ENCODE assay signal across 18 mouse cellular contexts in genomic region chr1:171284491-171284890, GRCm38 (mm10). TPM values are rescaled to one million over a fixed set of nuclear protein-coding genes. Genes with fewer than 3 reads are reported as not detected.
A peak's percentile ranks its signal among the peaks of the same experiment; 100 is the strongest.
DNase-seq lines count a peak whose midpoint lies in the region; ATAC-seq and TF ChIP-seq lines count a peak whose summit lies in the region.
"Had no signal": no experiment of that assay in that cellular context is flagged by ENCODE, and none has a peak within 500 bp of the region (broad histone marks: within the 10 kb centered on the region; RNA-seq: fewer than 3 reads in every experiment).

No protein-coding gene starts in this region.

- ATAC-seq in kidney, embryonic 14.5 days (ENCODE audit: low FRiP score, low TSS enrichment) = no peak
- ATAC-seq in neural tube, embryonic 13.5 days (ENCODE audit: low read depth) = no peak
- ATAC-seq in stomach, embryonic 16.5 days (ENCODE audit: insufficient read depth, low FRiP score) = no peak
- ATAC-seq: intestine, postnatal 0 days had no signal

- no peaks in the 10 kb centered on the region for H3K27me3 ChIP-seq in kidney, embryonic 14.5 days (ENCODE audit: control insufficient read depth, insufficient read depth, low read length)
- H3K27me3 ChIP-seq in neural tube, embryonic 13.5 days = no peaks in the 10 kb centered on the region
- H3K27me3 ChIP-seq in stomach, embryonic 16.5 days (ENCODE audit: control insufficient read depth, insufficient read depth, low read length) = no peaks in the 10 kb centered on the region
- H3K27me3 ChIP-seq: embryonic facial prominence, embryonic 12.5 days; heart, embryonic 15.5 days; hindbrain, embryonic 12.5 days; liver, embryonic 15.5 days; midbrain, embryonic 12.5 days had no signal

- peaks cover 56% of the 10 kb centered on the region for H3K36me3 ChIP-seq in kidney, embryonic 14.5 days (ENCODE audit: control insufficient read depth, insufficient read depth, low read length)
- H3K36me3 ChIP-seq in neural tube, embryonic 13.5 days = peaks cover 58% of the 10 kb centered on the region
- H3K36me3 ChIP-seq in stomach, embryonic 16.5 days (ENCODE audit: control insufficient read depth, insufficient read depth, low read length) = peaks cover 18% of the 10 kb centered on the region; the same call in 1 of the 2 replicates

- no peak overlapping the region for H3K4me2 ChIP-seq in kidney, embryonic 14.5 days (replicated peaks; ENCODE audit: low read depth, low read length)
- H3K4me2 ChIP-seq in neural tube, embryonic 13.5 days = no peak overlapping the region
- H3K4me2 ChIP-seq in stomach, embryonic 16.5 days (ENCODE audit: low read depth, low read length) = no peak overlapping the region
- H3K4me2 ChIP-seq: embryonic facial prominence, embryonic 12.5 days; heart, embryonic 15.5 days; hindbrain, embryonic 12.5 days; midbrain, embryonic 12.5 days had no signal

- peak overlapping the region; percentile 51; the same call in 1 of the 2 replicates for H3K4me3 ChIP-seq in gastrocnemius, adult 2 months
- H3K4me3 ChIP-seq in kidney, embryonic 14.5 days (ENCODE audit: low read length) = no peak overlapping the region
- H3K4me3 ChIP-seq in neural tube, embryonic 13.5 days = no peak overlapping the region
- no peak overlapping the region for H3K4me3 ChIP-seq in stomach, embryonic 16.5 days (replicated peaks; ENCODE audit: low read length)
- H3K4me3 ChIP-seq: embryonic facial prominence, embryonic 12.5 days; heart, embryonic 15.5 days; hindbrain, embryonic 12.5 days; liver, embryonic 15.5 days; midbrain, embryonic 12.5 days had no signal

- H3K9ac ChIP-seq in kidney, embryonic 14.5 days (ENCODE audit: low read depth, low read length) = no peak overlapping the region
- H3K9ac ChIP-seq in neural tube, embryonic 13.5 days = no peak overlapping the region
- H3K9ac ChIP-seq in stomach, embryonic 16.5 days (ENCODE audit: low read length) = peak overlapping the region; percentile 7; the same call in 1 of the 2 replicates
- H3K9ac ChIP-seq: heart, embryonic 15.5 days; hindbrain, embryonic 12.5 days; liver, embryonic 15.5 days; midbrain, embryonic 12.5 days had no signal

- peaks cover 17% of the 10 kb centered on the region; the same call in 1 of the 2 replicates for H3K4me1 ChIP-seq in kidney, embryonic 14.5 days (ENCODE audit: control insufficient read depth, insufficient read depth, low read length)
- H3K4me1 ChIP-seq in neural tube, embryonic 13.5 days (replicated peaks) = peaks cover 61% of the 10 kb centered on the region
- H3K4me1 ChIP-seq in stomach, embryonic 16.5 days (ENCODE audit: control insufficient read depth, insufficient read depth, low read length) = peaks cover 31% of the 10 kb centered on the region

- 88% methylated on average over 15 of the region's 15 CpGs for WGBS in kidney, embryonic 14.5 days
- WGBS in neural tube, embryonic 13.5 days = 91% methylated on average over 15 of the region's 15 CpGs
- 89% methylated on average over 15 of the region's 15 CpGs for WGBS in stomach, embryonic 16.5 days

- DNase-seq in gastrocnemius, adult 2 months = no peak
- no peak for DNase-seq in gastrocnemius, postnatal 25 days
- DNase-seq in kidney, postnatal 14 days = peak; percentile 11
- DNase-seq in neural tube, embryonic 10.5 days (ENCODE audit: extremely low spot score, low spot score) = no peak
- DNase-seq: adrenal gland, adult 2 months; gastrocnemius, postnatal 36 days; lung, postnatal 10 days; spleen, adult 18-20 months had no signal

- no peak for TF ChIP-seq CTCF in gastrocnemius, adult 2 months (IDR thresholded peaks at IDR 0.05)

- no peaks in the 10 kb centered on the region for H3K9me3 ChIP-seq in kidney, embryonic 14.5 days (ENCODE audit: control insufficient read depth, low read length)
- no peaks in the 10 kb centered on the region for H3K9me3 ChIP-seq in neural tube, embryonic 13.5 days
- H3K9me3 ChIP-seq in stomach, embryonic 16.5 days (replicated peaks; ENCODE audit: control insufficient read depth, low read length) = no peaks in the 10 kb centered on the region
- H3K9me3 ChIP-seq: embryonic facial prominence, embryonic 12.5 days; G1E; heart, embryonic 15.5 days; hindbrain, embryonic 12.5 days; liver, embryonic 15.5 days; midbrain, embryonic 12.5 days had no signal

- intact Hi-C loops in gastrocnemius, adult 2 months (cut with DNase I) = loop anchor here (10.0 kb wide), 1 partner anchor 170 kb away; the partner anchor contains the start of gene Cfap126

- H3K27ac ChIP-seq in gastrocnemius, adult 2 months = peak overlapping the region; percentile 48; the same call in 1 of the 2 replicates
- H3K27ac ChIP-seq in kidney, embryonic 14.5 days (ENCODE audit: low read depth, low read length) = no peak overlapping the region
- 0 out of 2 replicates have a peak overlapping the region, but pooled peaks have one; percentile 9 for H3K27ac ChIP-seq in neural tube, embryonic 13.5 days (replicated peaks)
- H3K27ac ChIP-seq in stomach, embryonic 16.5 days (ENCODE audit: low read length) = no peak overlapping the region
- H3K27ac ChIP-seq: heart, embryonic 15.5 days; hindbrain, embryonic 12.5 days; midbrain, embryonic 12.5 days had no signal

RNA-seq across cellular contexts. Expression of gene Usp21, which starts 3.3 kb away (rescaled TPM):
- total RNA-seq in gastrocnemius, adult 2 months (2021) = 10 to 100 TPM; 15.8 to 18.7 TPM
- 10 to 100 TPM; 14.2 to 15.7 TPM for total RNA-seq in gastrocnemius, postnatal 25 days (2021)
- 74.4 and 87.9 TPM in 2 replicates for polyA plus RNA-seq in kidney, embryonic 14.5 days (2014; fragmentation: Nextera tagmentation; extraction: Ambion mirVana)
- polyA plus RNA-seq in neural tube, embryonic 13.5 days (2015; fragmentation: Nextera tagmentation; extraction: Ambion mirVana) = 89.3 and 97.3 TPM in 2 replicates
- polyA plus RNA-seq in stomach, embryonic 16.5 days (2015; fragmentation: Nextera tagmentation; extraction: Ambion mirVana) = 54.9 and 59.1 TPM in 2 replicates

RNA-seq across cellular contexts. Expression of gene Ppox, which starts 3.5 kb away (rescaled TPM):
- 1 to 10 TPM; 7.9 to 8.6 TPM for total RNA-seq in gastrocnemius, adult 2 months (2021)
- 10 to 100 TPM in 1 of 2 experiments, 1 to 10 TPM in 1; 9.4 to 11.6 TPM for total RNA-seq in gastrocnemius, postnatal 25 days (2021)
- polyA plus RNA-seq in kidney, embryonic 14.5 days (2014; fragmentation: Nextera tagmentation; extraction: Ambion mirVana) = 43.7 and 58.1 TPM in 2 replicates
- 43.1 and 47.2 TPM in 2 replicates for polyA plus RNA-seq in neural tube, embryonic 13.5 days (2015; fragmentation: Nextera tagmentation; extraction: Ambion mirVana)
- polyA plus RNA-seq in stomach, embryonic 16.5 days (2015; fragmentation: Nextera tagmentation; extraction: Ambion mirVana) = 44.6 and 54.5 TPM in 2 replicates

RNA-seq across cellular contexts. Expression of gene Ufc1, which starts 10.3 kb away (rescaled TPM):
- total RNA-seq in gastrocnemius, adult 2 months (2021) = 10 to 100 TPM; 84.3 to 93.2 TPM
- 10 to 100 TPM; 70.9 to 80.8 TPM for total RNA-seq in gastrocnemius, postnatal 25 days (2021)
- polyA plus RNA-seq in kidney, embryonic 14.5 days (2014; fragmentation: Nextera tagmentation; extraction: Ambion mirVana) = 114 and 123 TPM in 2 replicates
- 124 and 132 TPM in 2 replicates for polyA plus RNA-seq in neural tube, embryonic 13.5 days (2015; fragmentation: Nextera tagmentation; extraction: Ambion mirVana)
- polyA plus RNA-seq in stomach, embryonic 16.5 days (2015; fragmentation: Nextera tagmentation; extraction: Ambion mirVana) = 100 and 113 TPM in 2 replicates

RNA-seq across cellular contexts. Expression of gene B4galt3, which starts 14.4 kb away (rescaled TPM):
- total RNA-seq in gastrocnemius, adult 2 months (2021) = 10 to 100 TPM; 12.1 to 12.5 TPM
- total RNA-seq in gastrocnemius, postnatal 25 days (2021) = 1 to 10 TPM; 8.6 to 9.8 TPM
- polyA plus RNA-seq in kidney, embryonic 14.5 days (2014; fragmentation: Nextera tagmentation; extraction: Ambion mirVana) = 69.9 and 79.2 TPM in 2 replicates
- 94.0 and 97.8 TPM in 2 replicates for polyA plus RNA-seq in neural tube, embryonic 13.5 days (2015; fragmentation: Nextera tagmentation; extraction: Ambion mirVana)
- 70.6 and 71.5 TPM in 2 replicates for polyA plus RNA-seq in stomach, embryonic 16.5 days (2015; fragmentation: Nextera tagmentation; extraction: Ambion mirVana)

RNA-seq across cellular contexts. Expression of gene Ndufs2, which starts 33.3 kb away (rescaled TPM):
- 1,000 to 10,000 TPM; 1,014 to 1,063 TPM for total RNA-seq in gastrocnemius, adult 2 months (2021)
- 1,000 to 10,000 TPM in 1 of 2 experiments, 100 to 1,000 TPM in 1; 872 to 1,009 TPM for total RNA-seq in gastrocnemius, postnatal 25 days (2021)
- polyA plus RNA-seq in kidney, embryonic 14.5 days (2014; fragmentation: Nextera tagmentation; extraction: Ambion mirVana) = 229 and 293 TPM in 2 replicates
- polyA plus RNA-seq in neural tube, embryonic 13.5 days (2015; fragmentation: Nextera tagmentation; extraction: Ambion mirVana) = 257 and 263 TPM in 2 replicates
- polyA plus RNA-seq in stomach, embryonic 16.5 days (2015; fragmentation: Nextera tagmentation; extraction: Ambion mirVana) = 259 and 260 TPM in 2 replicates

Comparison
In these comparisons a context has a peak if more than half of its experiments do, and no peak if none do; other contexts are left out.
1. H3K27ac ChIP-seq: peak in gastrocnemius, adult 2 months (single experiment) and neural tube, embryonic 13.5 days (single experiment); none in kidney, embryonic 14.5 days (single experiment) and stomach, embryonic 16.5 days (single experiment).